Mouse (Mus musculus) CH12.LX (cell line): ENCODE data around the gene Lpin2.

Source experiments
- CHD2 ChIP-seq: IDR thresholded peaks from 2 replicates; pipeline ENCODE4 v1.6.1; 2011; ENCODE audit warnings: low read length, improper control_type of control experiment
- CTCF ChIP-seq, 2 experiments: IDR thresholded peaks in 1 of 2; conservative IDR thresholded peaks in 1 of 2; 2 replicates each; pipeline ENCODE4 v1.5.1; 2011 to 2012; ENCODE audit warnings: low read depth in 2 of 2, low read length in 2 of 2, improper control_type of control experiment in 1 of 2, inconsistent platforms in 1 of 2, mild to moderate bottlenecking in 1 of 2, moderate library complexity in 1 of 2
- EP300 ChIP-seq: IDR thresholded peaks from 2 replicates; pipeline ENCODE4 v1.6.1; 2011; ENCODE audit warnings: low read length, improper control_type of control experiment
- HCFC1 ChIP-seq: IDR thresholded peaks from 2 replicates; pipeline ENCODE4 v1.6.1; 2012; ENCODE audit warnings: low read depth, mild to moderate bottlenecking, inconsistent platforms, low read length, improper control_type of control experiment
- IRF4 ChIP-seq: IDR thresholded peaks from 2 replicates; pipeline ENCODE4 v1.6.1; 2014; ENCODE audit warnings: low read depth, mild to moderate bottlenecking, inconsistent platforms, low read length, improper control_type of control experiment
- KAT2A ChIP-seq: IDR thresholded peaks from 2 replicates; pipeline ENCODE4 v1.6.1; 2012; ENCODE audit warnings: low read length, improper control_type of control experiment, inconsistent platforms; ENCODE audit not compliant: insufficient replicate concordance
- MAFK ChIP-seq: IDR thresholded peaks from 2 replicates; pipeline ENCODE4 v1.6.1; 2011; ENCODE audit warnings: low read length, improper control_type of control experiment; ENCODE audit not compliant: insufficient replicate concordance
- MXI1 ChIP-seq: IDR thresholded peaks from 2 replicates; pipeline ENCODE4 v1.6.1; 2011; ENCODE audit warnings: mild to moderate bottlenecking, low read depth, low read length, improper control_type of control experiment
- POLR2A ChIP-seq: IDR thresholded peaks from 2 replicates; pipeline ENCODE4 v1.6.1; 2011; ENCODE audit warnings: low read depth, mild to moderate bottlenecking, improper control_type of control experiment, low read length
- SIN3A ChIP-seq: IDR thresholded peaks from 2 replicates; pipeline ENCODE4 v1.6.1; 2012; ENCODE audit warnings: low read length, improper control_type of control experiment, inconsistent platforms
- TCF12 ChIP-seq: IDR thresholded peaks from 2 replicates; pipeline ENCODE4 v1.6.1; 2014; ENCODE audit warnings: low read depth, mild to moderate bottlenecking, inconsistent platforms, low read length, improper control_type of control experiment
- UBTF ChIP-seq: IDR thresholded peaks from 2 replicates; pipeline ENCODE4 v1.6.1; 2012; ENCODE audit warnings: low read depth, mild to moderate bottlenecking, inconsistent platforms, low read length, improper control_type of control experiment, moderate library complexity
- ZC3H11A ChIP-seq: IDR thresholded peaks from 2 replicates; pipeline ENCODE4 v1.6.1; 2012; ENCODE audit warnings: low read depth, mild to moderate bottlenecking, inconsistent platforms, low read length, improper control_type of control experiment
- ZNF384 ChIP-seq: IDR thresholded peaks from 2 replicates; pipeline ENCODE4 v1.6.1; 2012; ENCODE audit warnings: low read depth, low read length, improper control_type of control experiment, inconsistent platforms

DNA sequence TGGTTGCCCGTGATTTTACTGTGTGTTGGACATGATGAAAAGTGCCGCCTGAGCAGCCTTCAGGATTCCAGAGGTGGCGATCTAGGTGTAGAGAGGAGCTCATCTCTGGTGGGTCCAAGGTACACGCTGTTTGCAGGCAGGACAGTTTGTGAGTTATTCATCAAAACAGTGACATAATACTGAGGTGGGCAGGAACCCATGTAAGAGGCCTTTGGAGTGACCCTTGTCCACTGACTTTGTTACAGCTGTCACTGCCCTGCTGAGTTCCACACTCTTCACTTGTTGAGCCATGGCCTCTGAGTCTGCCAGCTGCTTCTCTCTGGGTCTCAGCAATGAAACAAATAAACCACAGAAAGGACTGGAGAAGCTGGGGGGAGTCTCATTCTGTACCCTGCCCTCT is 19.8 kb downstream of the Lpin2 start:
- TF ChIP-seq ZNF384 (no peak), SIN3A (no peak), CTCF (conservative IDR thresholded peaks at IDR 0.05 in 1 of 2, IDR thresholded peaks at IDR 0.05 in 1 of 2; ENCODE audit: low read depth in 2 of 2, low read length in 2 of 2) (no peak), MAFK (no peak), TCF12 (no peak), CHD2 (no peak), KAT2A (no peak), MXI1 (no peak), UBTF (no peak), ZC3H11A (no peak), POLR2A (no peak), HCFC1 (no peak), EP300 (no peak), IRF4 (no peak)
